Mouse (Mus musculus): ENCODE data around the gene Mindy3. TPM values are rescaled to one million over a fixed set of nuclear protein-coding genes. Genes with fewer than 3 reads are reported as not detected.
A peak's percentile ranks its signal among the peaks of the same experiment; 100 is the strongest.

The Mindy3 gene
- polyA plus RNA-seq, 1 experiment from 2014 or later: 41.2 TPM

GRCm38 (mm10) chr2:12320914-12321313 is 98.4 kb downstream of the Mindy3 start:
- no peaks in the 10 kb centered on the region for H3K27me3 ChIP-seq
- H3K9ac ChIP-seq (replicated peaks): no peak overlapping the region
- no peaks in the 10 kb centered on the region for H3K36me3 ChIP-seq
- no peak overlapping the region for H3K4me3 ChIP-seq
- no peak for ATAC-seq (replicated peaks)
- H3K9me3 ChIP-seq: no peaks in the 10 kb centered on the region
- H3K27ac ChIP-seq (replicated peaks): no peak overlapping the region
- 91% methylated on average over 4 of the region's 4 CpGs for WGBS
- no peak overlapping the region for H3K4me2 ChIP-seq (replicated peaks)
- no peaks in the 10 kb centered on the region for H3K4me1 ChIP-seq

GRCm38 (mm10) chr2:12318715-12319114 is 100.6 kb downstream of the Mindy3 start:
- Histone ChIP-seq H3K27ac (replicated peaks) (no peak overlapping the region), H3K4me2 (replicated peaks) (no peak overlapping the region), H3K4me1 (no peaks in the 10 kb centered on the region), H3K4me3 (no peak overlapping the region), H3K9me3 (no peaks in the 10 kb centered on the region), H3K27me3 (no peaks in the 10 kb centered on the region), H3K36me3 (no peaks in the 10 kb centered on the region), H3K9ac (replicated peaks) (no peak overlapping the region)
- no peak for ATAC-seq (replicated peaks)
- 99% methylated on average over 3 of the region's 3 CpGs for WGBS

GRCm38 (mm10) chr2:12318036-12318435 is 101.2 kb downstream of the Mindy3 start:
- no peaks in the 10 kb centered on the region for H3K9me3 ChIP-seq
- WGBS: 64% methylated on average over 4 of the region's 4 CpGs
- H3K27me3 ChIP-seq: no peaks in the 10 kb centered on the region
- H3K4me1 ChIP-seq: no peaks in the 10 kb centered on the region
- no peak overlapping the region for H3K4me2 ChIP-seq (replicated peaks)
- H3K36me3 ChIP-seq: no peaks in the 10 kb centered on the region
- H3K4me3 ChIP-seq: no peak overlapping the region
- ATAC-seq (replicated peaks): no peak
- no peak overlapping the region for H3K9ac ChIP-seq (replicated peaks)
- H3K27ac ChIP-seq (replicated peaks): no peak overlapping the region

GRCm38 (mm10) chr2:12317343-12317742 is 101.9 kb downstream of the Mindy3 start:
- no peak overlapping the region for H3K9ac ChIP-seq (replicated peaks)
- H3K4me2 ChIP-seq (replicated peaks): no peak overlapping the region
- no peaks in the 10 kb centered on the region for H3K4me1 ChIP-seq
- no peak overlapping the region for H3K27ac ChIP-seq (replicated peaks)
- no peak overlapping the region for H3K4me3 ChIP-seq
- 84% methylated on average over 5 of the region's 5 CpGs for WGBS
- H3K27me3 ChIP-seq: no peaks in the 10 kb centered on the region
- H3K36me3 ChIP-seq: no peaks in the 10 kb centered on the region
- no peak for ATAC-seq (replicated peaks)
- no peaks in the 10 kb centered on the region for H3K9me3 ChIP-seq

GRCm38 (mm10) chr2:12316361-12316760 is 102.9 kb downstream of the Mindy3 start:
- Histone ChIP-seq H3K4me2 (replicated peaks) (no peak overlapping the region), H3K36me3 (no peaks in the 10 kb centered on the region), H3K27ac (replicated peaks) (no peak overlapping the region), H3K9ac (replicated peaks) (no peak overlapping the region), H3K27me3 (no peaks in the 10 kb centered on the region), H3K9me3 (no peaks in the 10 kb centered on the region), H3K4me3 (no peak overlapping the region), H3K4me1 (no peaks in the 10 kb centered on the region)
- 38% methylated on average over 7 of the region's 7 CpGs for WGBS
- no peak for ATAC-seq (replicated peaks)

GRCm38 (mm10) chr2:12314028-12314427 is 105.2 kb downstream of the Mindy3 start:
- H3K36me3 ChIP-seq: no peaks in the 10 kb centered on the region
- no peak overlapping the region for H3K27ac ChIP-seq (replicated peaks)
- H3K4me1 ChIP-seq: no peaks in the 10 kb centered on the region
- H3K27me3 ChIP-seq: no peaks in the 10 kb centered on the region
- no peaks in the 10 kb centered on the region for H3K9me3 ChIP-seq
- no peak overlapping the region for H3K9ac ChIP-seq (replicated peaks)
- H3K4me3 ChIP-seq: no peak overlapping the region
- ATAC-seq (replicated peaks): no peak
- H3K4me2 ChIP-seq (replicated peaks): no peak overlapping the region
- 80% methylated on average over 6 of the region's 6 CpGs for WGBS

- no peak overlapping the region for H3K4me2 ChIP-seq (replicated peaks)
These were observed 110.8 kb downstream of the Mindy3 start for GRCm38 (mm10) chr2:12308466-12308865.

GRCm38 (mm10) chr2:12307311-12307710 is 112.0 kb downstream of the Mindy3 start:
- Histone ChIP-seq H3K27me3 (0 out of 2 replicates have a peak, but pooled peaks cover 2% of the 10 kb centered on the region), H3K4me1 (no peaks in the 10 kb centered on the region), H3K9me3 (no peaks in the 10 kb centered on the region), H3K4me2 (replicated peaks) (no peak overlapping the region), H3K27ac (replicated peaks) (no peak overlapping the region), H3K9ac (replicated peaks) (no peak overlapping the region), H3K4me3 (no peak overlapping the region), H3K36me3 (no peaks in the 10 kb centered on the region)
- no peak for ATAC-seq (replicated peaks)

More at GRCm38 (mm10) chr2:12308466-12308865, 110.8 kb downstream of the Mindy3 start:
- Histone ChIP-seq H3K27me3 (no peaks in the 10 kb centered on the region), H3K36me3 (no peaks in the 10 kb centered on the region), H3K9ac (replicated peaks) (no peak overlapping the region), H3K4me3 (no peak overlapping the region), H3K4me1 (no peaks in the 10 kb centered on the region), H3K27ac (replicated peaks) (no peak overlapping the region), H3K9me3 (no peaks in the 10 kb centered on the region)
- ATAC-seq (replicated peaks): no peak

- Histone ChIP-seq H3K4me3 (no peak overlapping the region), H3K9me3 (no peaks in the 10 kb centered on the region), H3K36me3 (no peaks in the 10 kb centered on the region), H3K9ac (replicated peaks) (no peak overlapping the region), H3K27me3 (0 out of 2 replicates have a peak, but pooled peaks cover 4% of the 10 kb centered on the region), H3K4me2 (replicated peaks) (no peak overlapping the region), H3K27ac (replicated peaks) (no peak overlapping the region), H3K4me1 (peaks cover 7% of the 10 kb centered on the region)
- WGBS: 84% methylated on average over 9 of the region's 9 CpGs
- ATAC-seq (replicated peaks): no peak
These were observed 114.1 kb downstream of the Mindy3 start for GRCm38 (mm10) chr2:12305064-12305650.

- under 1% methylated on average over 56 of the region's 56 CpGs for WGBS
These were observed 117.7 kb downstream of the Mindy3 start, which contains the start of gene Itga8 for GRCm38 (mm10) chr2:12301431-12302170. Gene Itga8, minus strand, starts transcription at chr2:12301922.

GRCm38 (mm10) chr2:12300449-12301228 is 118.6 kb downstream of the Mindy3 start:
- Histone ChIP-seq H3K9me3 (no peaks in the 10 kb centered on the region), H3K4me1 (peaks cover 7% of the 10 kb centered on the region), H3K27ac (replicated peaks) (no peak overlapping the region), H3K36me3 (no peaks in the 10 kb centered on the region), H3K4me3 (peak overlapping the region; percentile 86), H3K27me3 (0 out of 2 replicates have a peak, but pooled peaks cover 4% of the 10 kb centered on the region), H3K4me2 (replicated peaks) (peak overlapping the region; percentile 91), H3K9ac (replicated peaks) (no peak overlapping the region)
- WGBS: 76% methylated on average over 15 of the region's 15 CpGs
- ATAC-seq (replicated peaks): no peak

More at GRCm38 (mm10) chr2:12301431-12302170, 117.7 kb downstream of the Mindy3 start, which contains the start of gene Itga8:
- Histone ChIP-seq H3K36me3 (no peaks in the 10 kb centered on the region), H3K27me3 (0 out of 2 replicates have a peak, but pooled peaks cover 4% of the 10 kb centered on the region), H3K27ac (replicated peaks) (no peak within 1 kb of the TSS), H3K4me3 (peak within 1 kb of the TSS; percentile 86), H3K4me2 (replicated peaks) (peak within 1 kb of the TSS; percentile 91), H3K9ac (replicated peaks) (peak within 1 kb of the TSS; percentile 89), H3K4me1 (peaks cover 7% of the 10 kb centered on the region), H3K9me3 (no peaks in the 10 kb centered on the region)
- peak; percentile 98 for ATAC-seq (replicated peaks)

GRCm38 (mm10) chr2:12297287-12297686 is 122.0 kb downstream of the Mindy3 start:
- no peak overlapping the region for H3K27ac ChIP-seq (replicated peaks)
- no peak overlapping the region for H3K9ac ChIP-seq (replicated peaks)
- no peaks in the 10 kb centered on the region for H3K9me3 ChIP-seq
- no peak for ATAC-seq (replicated peaks)
- no peak overlapping the region for H3K4me2 ChIP-seq (replicated peaks)
- H3K27me3 ChIP-seq: 0 out of 2 replicates have a peak, but pooled peaks cover 2% of the 10 kb centered on the region
- no peaks in the 10 kb centered on the region for H3K36me3 ChIP-seq
- peaks cover 15% of the 10 kb centered on the region for H3K4me1 ChIP-seq
- H3K4me3 ChIP-seq: no peak overlapping the region
- WGBS: 83% methylated on average over 5 of the region's 5 CpGs

Measured in forebrain, embryonic 15.5 days (tissue).